Mouse (Mus musculus): ENCODE data around the gene Gm10972.
"Not testable (repeated sequence)": the region's sequence is repeated elsewhere in the genome, so short reads cannot be mapped to it uniquely, and the experiment has no call there.

DNA sequence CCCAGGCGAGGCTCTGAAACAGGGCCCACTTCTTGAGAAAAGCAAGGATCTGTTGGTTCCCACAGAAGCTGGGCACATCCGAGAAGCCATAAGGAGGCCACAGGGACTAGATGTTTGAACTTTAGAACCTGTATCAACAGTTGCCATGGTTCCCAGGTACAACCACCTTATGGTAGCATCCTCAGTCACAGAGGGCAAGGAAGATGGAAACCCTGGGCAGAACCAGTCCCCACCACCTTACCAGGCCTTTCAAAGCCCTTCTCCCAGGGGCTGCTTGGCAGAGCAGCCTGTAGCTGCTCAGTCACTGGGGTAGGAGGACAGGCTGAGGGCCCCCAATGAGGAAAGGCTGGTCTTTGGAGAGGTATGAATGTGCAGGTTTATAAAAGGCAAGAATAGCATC, 17.9 kb downstream of the Gm10972 start:
- not testable (repeated sequence) for TF ChIP-seq CTCF (IDR thresholded peaks at IDR 0.05; ENCODE audit: control insufficient read depth, insufficient read depth, low read length); POLR2A (IDR thresholded peaks at IDR 0.05; ENCODE audit: borderline replicate concordance, control insufficient read depth, low read depth, low read length)
